Mouse (Mus musculus) brain, adult 2 months (tissue): ENCODE measurements at regions not wholly inside any gene's neighbourhood (a gene's known extent, or its start where the extent isn't known, plus 50 kb on each side); places are given as distances from the start of the nearest gene placed in this dataset.

Source experiments
- DNase-seq: peaks from one replicate; pipeline ENCODE4 v3.0.0; 2011; ENCODE audit warnings: low read depth, low spot score

GRCm38 (mm10) chr12:70588234-70588633, 135.3 kb downstream of the Tmx1 start:
- DNase-seq, result no peak

- DNase-seq, result peak; percentile 91
Measured at GRCm38 (mm10) chr12:70589315-70589742, 136.4 kb downstream of the Tmx1 start.

- DNase-seq, result peak; percentile 38
Measured at GRCm38 (mm10) chr12:70590456-70591050, 137.7 kb downstream of the Tmx1 start.

GRCm38 (mm10) chr12:70592821-70593220, 139.9 kb downstream of the Tmx1 start:
- no peak for DNase-seq

- no peak for DNase-seq
Measured at GRCm38 (mm10) chr12:70598211-70598701, 145.4 kb downstream of the Tmx1 start.

- no peak for DNase-seq
Measured at GRCm38 (mm10) chr12:70599731-70600130, 146.8 kb downstream of the Tmx1 start.

- no peak for DNase-seq
Measured at GRCm38 (mm10) chr12:70603869-70604268, 151.0 kb downstream of the Tmx1 start.

GRCm38 (mm10) chr12:70608672-70609071, 155.8 kb downstream of the Tmx1 start:
- no peak for DNase-seq

GRCm38 (mm10) chr12:70609116-70609871, 156.4 kb downstream of the Tmx1 start:
- no peak for DNase-seq

GRCm38 (mm10) chr12:70611891-70612290, 159.0 kb downstream of the Tmx1 start:
- DNase-seq, result no peak

- DNase-seq, result no peak
Measured at GRCm38 (mm10) chr12:70613244-70613643, 160.3 kb downstream of the Tmx1 start.

- DNase-seq, result no peak
Measured at GRCm38 (mm10) chr12:70614101-70614500, 161.2 kb downstream of the Tmx1 start.

GRCm38 (mm10) chr12:70614686-70615085, 161.8 kb downstream of the Tmx1 start:
- no peak for DNase-seq

GRCm38 (mm10) chr12:70615123-70615522, 162.2 kb downstream of the Tmx1 start:
- DNase-seq, result no peak

GRCm38 (mm10) chr12:70616049-70616448, 163.2 kb downstream of the Tmx1 start:
- no peak for DNase-seq

- DNase-seq, result no peak
Measured at GRCm38 (mm10) chr12:70616487-70616886, 163.6 kb downstream of the Tmx1 start.

- DNase-seq, result no peak
Measured at GRCm38 (mm10) chr12:70617024-70617423, 164.1 kb downstream of the Tmx1 start.

GRCm38 (mm10) chr12:70617979-70618378, 165.1 kb downstream of the Tmx1 start:
- DNase-seq, result no peak

- DNase-seq, result no peak
Measured at GRCm38 (mm10) chr12:70619436-70619835, 166.5 kb downstream of the Tmx1 start.

GRCm38 (mm10) chr12:70622019-70622418, 169.1 kb downstream of the Tmx1 start:
- no peak for DNase-seq

GRCm38 (mm10) chr12:70624298-70624980, 171.5 kb downstream of the Tmx1 start:
- peak; percentile 94 for DNase-seq

GRCm38 (mm10) chr12:70627638-70628037, 174.7 kb downstream of the Tmx1 start:
- peak; percentile 36 for DNase-seq
